Mouse (Mus musculus): ENCODE results near the gene Tmem156. TPM values are rescaled to one million over a fixed set of nuclear protein-coding genes. Genes with fewer than 3 reads are reported as not detected.

Tmem156 gene
- polyA plus RNA-seq, 1 experiment from 2014 or later: not detected

DNA sequence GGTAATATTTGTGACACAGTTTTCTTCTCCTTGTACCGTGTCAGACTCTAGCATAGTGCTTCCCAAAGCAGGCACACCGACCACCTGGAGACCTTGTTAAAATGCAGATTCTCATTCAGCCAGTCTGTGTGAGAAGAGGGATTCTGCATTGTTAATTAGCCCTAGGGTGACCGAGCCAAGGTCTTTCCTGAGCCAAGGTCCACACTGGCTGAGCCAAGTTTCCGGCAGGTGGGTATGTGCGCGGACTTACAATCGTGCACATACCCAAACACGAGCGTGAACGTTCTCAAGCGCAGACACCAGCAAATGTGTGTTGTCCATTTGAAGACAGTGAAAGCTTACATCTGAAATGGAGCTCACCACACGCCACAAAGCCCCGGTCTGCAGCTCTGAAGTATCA lies 55.3 kb downstream of the Tmem156 start:
- no peaks in the 10 kb centered on the region for H3K9me3 ChIP-seq (replicated peaks)
- peaks cover 14% of the 10 kb centered on the region for H3K4me1 ChIP-seq
- no peak overlapping the region for H3K4me3 ChIP-seq
- 85% methylated on average over 13 of the region's 13 CpGs for WGBS
- no peak overlapping the region for H3K27ac ChIP-seq
- peaks cover 3% of the 10 kb centered on the region; the same call in 1 of the 2 replicates for H3K36me3 ChIP-seq
- DNase-seq (ENCODE audit: low spot score): no peak
- H3K27me3 ChIP-seq (ENCODE audit: low read depth, poor library complexity, severe bottlenecking): no peaks in the 10 kb centered on the region

DNA sequence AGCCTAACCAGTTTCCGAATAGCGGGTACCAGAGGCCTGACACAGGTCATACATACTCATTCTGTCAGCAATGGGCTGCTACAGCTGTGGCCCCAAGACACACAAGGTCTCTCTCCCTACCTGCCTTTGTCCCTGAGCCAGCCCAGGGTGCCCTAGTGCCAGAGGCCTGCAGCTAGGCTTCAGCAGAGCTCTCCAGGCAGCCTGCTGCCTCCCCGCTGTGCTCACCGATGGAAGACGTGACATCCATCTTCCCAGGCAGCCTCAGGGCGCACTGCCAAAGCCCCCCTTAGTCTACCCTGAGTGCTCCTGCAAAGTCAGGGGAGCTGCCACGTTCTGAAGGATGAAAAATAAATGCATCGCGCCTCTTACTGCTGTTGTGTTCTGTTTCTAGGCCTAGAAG lies 63.9 kb downstream of the Tmem156 start:
- Histone ChIP-seq H3K9me3 (replicated peaks) (no peaks in the 10 kb centered on the region), H3K27ac (peak overlapping the region; percentile 56; the same call in 1 of the 2 replicates), H3K4me1 (peaks cover 10% of the 10 kb centered on the region; the same call in 1 of the 2 replicates), H3K4me3 (no peak overlapping the region), H3K36me3 (peaks cover 16% of the 10 kb centered on the region), H3K27me3 (ENCODE audit: low read depth, poor library complexity, severe bottlenecking) (no peaks in the 10 kb centered on the region)
- 49% methylated on average over 9 of the region's 9 CpGs for WGBS
- DNase-seq (ENCODE audit: low spot score): no peak

DNA sequence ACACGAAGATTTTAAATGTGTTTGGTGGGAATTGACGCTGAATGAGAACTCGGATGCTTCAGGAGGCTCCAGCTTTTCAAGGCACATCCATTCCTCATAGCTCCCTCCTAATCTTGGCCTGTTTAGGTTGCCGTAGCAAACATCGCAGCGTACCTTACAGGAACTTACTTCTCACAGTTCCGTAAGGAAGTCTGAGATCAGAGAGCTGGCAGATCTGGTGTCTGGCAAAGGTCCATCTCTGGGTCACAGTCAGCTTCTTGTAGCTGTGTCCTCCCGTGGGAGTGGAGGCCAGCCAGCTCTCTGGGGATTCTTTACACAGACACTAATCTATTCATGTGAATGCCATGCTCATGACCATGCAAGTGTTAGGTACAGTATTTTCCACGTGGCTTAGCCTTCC lies 65.2 kb downstream of the Tmem156 start:
- DNase-seq (ENCODE audit: low spot score): no peak
- WGBS: 83% methylated on average over 9 of the region's 9 CpGs
- peaks cover 26% of the 10 kb centered on the region for H3K36me3 ChIP-seq
- no peaks in the 10 kb centered on the region for H3K9me3 ChIP-seq (replicated peaks)
- H3K27me3 ChIP-seq (ENCODE audit: low read depth, poor library complexity, severe bottlenecking): no peaks in the 10 kb centered on the region
- H3K27ac ChIP-seq: no peak overlapping the region
- peaks cover 10% of the 10 kb centered on the region; the same call in 1 of the 2 replicates for H3K4me1 ChIP-seq
- no peak overlapping the region for H3K4me3 ChIP-seq

DNA sequence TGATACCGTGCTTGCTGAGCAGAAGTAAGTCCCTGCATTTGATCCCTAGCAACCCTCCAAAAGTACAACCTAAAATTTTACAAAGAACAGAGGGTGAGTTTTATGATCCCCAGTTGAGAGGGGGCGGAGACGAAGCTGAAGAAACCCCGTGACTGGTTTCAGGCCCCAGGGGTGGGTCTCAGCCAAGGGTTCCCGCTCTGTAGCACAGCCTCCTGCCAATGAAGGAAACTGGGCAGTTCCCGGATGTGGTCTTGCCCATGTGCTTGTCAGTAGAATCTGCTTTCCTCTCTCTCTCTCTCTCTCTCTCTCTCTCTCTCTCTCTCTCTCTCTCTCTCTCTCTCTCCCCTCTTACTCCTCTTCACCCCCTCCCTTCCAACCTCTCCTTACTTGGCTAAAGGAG lies 66.0 kb downstream of the Tmem156 start:
- Histone ChIP-seq H3K9me3 (replicated peaks) (no peaks in the 10 kb centered on the region), H3K4me1 (peaks cover 10% of the 10 kb centered on the region; the same call in 1 of the 2 replicates), H3K36me3 (peaks cover 24% of the 10 kb centered on the region), H3K27ac (no peak overlapping the region), H3K27me3 (ENCODE audit: low read depth, poor library complexity, severe bottlenecking) (no peaks in the 10 kb centered on the region), H3K4me3 (no peak overlapping the region)
- no peak for DNase-seq (ENCODE audit: low spot score)
- 46% methylated on average over 6 of the region's 6 CpGs for WGBS

DNA sequence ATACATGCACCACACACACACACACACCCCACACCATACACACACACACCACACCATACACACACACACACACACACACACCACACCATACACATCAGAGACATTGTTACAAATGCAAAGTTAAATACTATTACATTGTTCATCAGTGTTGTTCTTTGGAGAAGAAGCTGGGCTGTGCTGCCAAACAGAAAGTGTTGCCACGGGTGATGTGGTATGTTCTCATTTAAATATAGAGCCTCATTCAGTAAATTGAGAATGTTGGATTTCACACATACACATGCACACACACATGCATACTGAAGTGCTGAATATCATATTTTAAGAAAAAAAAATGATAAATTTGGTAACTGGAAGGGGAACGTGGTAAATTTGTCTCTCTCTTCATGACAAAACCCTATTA lies 67.3 kb downstream of the Tmem156 start:
- H3K4me1 ChIP-seq: peaks cover 13% of the 10 kb centered on the region
- no peaks in the 10 kb centered on the region for H3K27me3 ChIP-seq (ENCODE audit: low read depth, poor library complexity, severe bottlenecking)
- DNase-seq (ENCODE audit: low spot score): no peak
- no peaks in the 10 kb centered on the region for H3K9me3 ChIP-seq (replicated peaks)
- 91% methylated on average over 2 of the region's 2 CpGs for WGBS
- H3K4me3 ChIP-seq: no peak overlapping the region
- peaks cover 17% of the 10 kb centered on the region for H3K36me3 ChIP-seq
- H3K27ac ChIP-seq: no peak overlapping the region

DNA sequence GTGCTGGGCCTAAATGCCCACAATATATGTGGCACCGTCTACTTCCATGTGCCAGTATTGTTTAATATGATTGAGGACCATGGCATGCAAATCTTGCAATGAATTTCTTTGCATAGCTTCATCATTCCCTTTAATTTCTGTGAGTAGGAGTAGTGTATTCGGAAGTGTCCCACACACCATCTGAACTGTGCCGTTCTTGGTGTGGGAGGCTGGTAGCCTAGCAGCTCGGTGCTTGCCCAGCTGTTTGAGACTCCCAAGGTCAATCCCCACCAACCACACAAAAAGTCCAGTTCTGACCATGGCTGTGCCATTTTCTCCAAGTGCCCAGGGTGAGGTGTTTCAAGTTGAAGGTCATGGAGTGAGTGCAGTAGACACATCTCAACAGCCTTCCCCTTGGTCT lies 69.9 kb downstream of the Tmem156 start:
- peaks cover 17% of the 10 kb centered on the region for H3K36me3 ChIP-seq
- no peaks in the 10 kb centered on the region for H3K9me3 ChIP-seq (replicated peaks)
- 90% methylated on average over 4 of the region's 4 CpGs for WGBS
- H3K4me3 ChIP-seq: no peak overlapping the region
- peaks cover 9% of the 10 kb centered on the region; the same call in 1 of the 2 replicates for H3K4me1 ChIP-seq
- no peak for DNase-seq (ENCODE audit: low spot score)
- no peaks in the 10 kb centered on the region for H3K27me3 ChIP-seq (ENCODE audit: low read depth, poor library complexity, severe bottlenecking)
- no peak overlapping the region for H3K27ac ChIP-seq

DNA sequence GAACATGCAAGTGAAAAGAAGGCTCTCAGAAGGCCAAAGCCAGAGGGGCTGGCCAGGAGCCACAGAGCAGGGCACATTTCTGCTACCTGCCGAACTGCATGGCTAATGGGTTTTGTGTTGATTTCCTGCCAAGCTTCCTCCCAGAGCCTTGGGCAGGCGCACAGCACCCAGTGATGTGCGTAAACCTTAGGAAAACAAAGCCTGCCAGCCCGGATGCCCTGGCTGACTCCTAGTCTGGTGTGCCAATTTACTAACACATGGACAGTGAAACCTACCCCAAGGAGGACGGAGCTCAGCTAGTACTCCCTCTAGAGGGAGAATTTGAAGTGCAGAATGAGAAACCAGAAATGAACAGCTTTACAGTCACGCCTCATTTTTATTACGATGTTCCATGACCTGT lies 72.1 kb downstream of the Tmem156 start:
- 75% methylated on average over 7 of the region's 7 CpGs for WGBS

DNA sequence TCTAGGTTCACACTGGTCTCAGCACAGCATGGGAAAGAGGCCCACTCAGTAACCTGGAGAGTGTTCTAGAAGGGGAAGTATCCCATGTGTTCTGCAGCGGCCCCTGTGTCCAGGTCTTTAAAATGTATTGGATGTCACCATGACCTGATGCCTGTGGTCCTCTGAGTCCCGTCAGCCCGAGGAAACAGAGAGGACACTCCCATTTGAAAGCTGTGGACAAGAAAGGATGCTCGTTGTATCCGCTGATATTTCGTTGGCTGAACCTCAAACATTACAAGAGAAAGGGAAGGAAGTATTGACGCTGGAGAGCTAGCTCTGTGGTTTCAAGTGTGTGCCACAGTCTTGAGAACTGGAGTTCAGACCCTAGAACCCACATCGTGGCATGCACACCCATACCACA lies 72.8 kb downstream of the Tmem156 start:
- H3K4me3 ChIP-seq: no peak overlapping the region
- DNase-seq (ENCODE audit: low spot score): no peak
- no peaks in the 10 kb centered on the region for H3K27me3 ChIP-seq (ENCODE audit: low read depth, poor library complexity, severe bottlenecking)
- H3K36me3 ChIP-seq: peaks cover 19% of the 10 kb centered on the region
- no peak overlapping the region for H3K27ac ChIP-seq
- H3K4me1 ChIP-seq: peaks cover 3% of the 10 kb centered on the region; the same call in 1 of the 2 replicates
- 85% methylated on average over 8 of the region's 8 CpGs for WGBS
- H3K9me3 ChIP-seq (replicated peaks): no peaks in the 10 kb centered on the region

More for the DNA sequence above, 72.1 kb downstream of the Tmem156 start:
- no peak for DNase-seq (ENCODE audit: low spot score)
- peaks cover 19% of the 10 kb centered on the region for H3K36me3 ChIP-seq
- H3K9me3 ChIP-seq (replicated peaks): no peaks in the 10 kb centered on the region
- no peak overlapping the region for H3K27ac ChIP-seq
- H3K27me3 ChIP-seq (ENCODE audit: low read depth, poor library complexity, severe bottlenecking): no peaks in the 10 kb centered on the region
- H3K4me1 ChIP-seq: peaks cover 3% of the 10 kb centered on the region; the same call in 1 of the 2 replicates
- no peak overlapping the region for H3K4me3 ChIP-seq

DNA sequence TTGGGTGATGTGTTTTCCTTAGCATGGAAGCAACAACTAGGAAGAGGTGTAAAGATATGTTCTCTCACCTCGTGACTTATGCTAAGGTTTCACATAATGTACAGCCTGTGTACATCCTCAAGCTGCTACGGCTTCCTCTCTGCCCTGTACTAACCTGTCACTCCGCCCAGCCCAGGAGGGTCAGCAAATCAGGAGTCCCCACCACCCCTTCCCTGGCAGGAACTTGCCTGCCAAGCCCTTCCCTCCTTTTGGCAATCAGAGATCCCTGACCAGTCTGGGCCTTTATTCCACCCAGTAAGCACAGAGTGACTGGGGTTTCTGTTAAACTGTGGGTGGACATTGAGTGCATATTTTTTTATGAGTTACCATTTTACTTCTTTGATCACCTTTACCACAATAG lies 76.4 kb downstream of the Tmem156 start:
- WGBS: 88% methylated on average over 3 of the region's 3 CpGs
- Histone ChIP-seq H3K9me3 (replicated peaks) (no peaks in the 10 kb centered on the region; the same call in 1 of the 2 replicates), H3K27ac (no peak overlapping the region), H3K4me1 (peaks cover 23% of the 10 kb centered on the region), H3K36me3 (peaks cover 15% of the 10 kb centered on the region), H3K4me3 (no peak overlapping the region), H3K27me3 (ENCODE audit: low read depth, poor library complexity, severe bottlenecking) (no peaks in the 10 kb centered on the region)
- DNase-seq (ENCODE audit: low spot score): no peak

DNA sequence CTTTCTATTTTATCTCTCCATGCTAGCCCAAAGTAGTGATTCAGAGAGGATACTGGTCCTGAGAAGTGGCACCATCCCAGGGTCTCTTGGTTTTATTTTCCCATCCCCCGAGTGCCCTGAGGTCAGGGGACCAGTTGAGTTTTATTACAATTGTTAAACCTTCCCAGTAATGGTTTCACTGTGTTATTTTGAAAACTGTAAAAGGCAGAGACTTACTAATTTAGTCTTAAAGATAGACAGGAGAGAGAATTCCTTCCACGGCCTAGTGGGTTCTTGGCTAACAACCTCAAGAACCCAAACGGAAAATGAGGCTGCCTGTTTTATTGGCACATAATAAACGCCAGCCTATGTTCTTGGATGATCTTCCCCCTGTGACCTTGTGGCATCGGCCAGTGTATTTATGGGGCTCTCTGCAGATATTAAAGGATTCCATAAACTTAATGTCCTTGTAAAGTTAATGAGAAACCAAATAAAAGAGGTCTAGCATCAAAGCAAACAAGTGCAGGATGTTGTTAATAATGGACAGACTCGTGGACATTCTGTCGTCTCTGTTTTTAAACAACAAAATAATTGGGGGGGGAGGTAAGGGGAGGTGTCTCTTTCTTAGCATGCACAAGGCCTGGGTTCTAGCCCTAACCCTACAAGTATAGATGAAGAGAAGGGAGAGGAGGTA lies 79.9 kb downstream of the Tmem156 start:
- DNase-seq (ENCODE audit: low spot score): no peak
- Histone ChIP-seq H3K4me1 (peaks cover 25% of the 10 kb centered on the region), H3K27ac (no peak overlapping the region), H3K4me3 (no peak overlapping the region), H3K36me3 (peaks cover 33% of the 10 kb centered on the region), H3K27me3 (ENCODE audit: low read depth, poor library complexity, severe bottlenecking) (no peaks in the 10 kb centered on the region), H3K9me3 (replicated peaks) (peaks cover 4% of the 10 kb centered on the region; the same call in 1 of the 2 replicates)
- 31% methylated on average over 7 of the region's 7 CpGs for WGBS

DNA sequence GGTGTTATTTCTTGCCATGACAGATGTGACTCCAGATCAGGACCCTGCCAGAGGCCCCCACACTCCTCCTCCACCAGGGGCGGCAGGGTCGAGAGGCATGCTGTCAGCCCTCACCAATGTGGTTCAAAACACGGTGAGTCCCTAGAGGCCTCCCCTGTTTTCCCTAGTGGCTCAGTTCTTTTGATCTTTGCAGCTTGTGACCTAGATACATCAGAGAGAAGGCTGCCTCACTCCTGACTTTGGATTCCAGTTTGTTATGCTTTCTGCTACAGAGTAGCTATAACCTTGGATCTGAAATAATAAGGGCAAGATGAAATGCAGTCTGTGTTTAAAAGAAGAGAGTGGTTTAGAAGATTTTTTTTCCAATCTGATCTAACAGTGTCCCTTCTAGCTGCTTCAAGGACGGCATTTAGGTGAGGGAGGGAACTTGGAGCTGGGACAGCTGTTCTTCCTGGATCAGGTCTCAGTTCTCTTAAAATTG lies 85.9 kb downstream of the Tmem156 start:
- Histone ChIP-seq H3K27me3 (ENCODE audit: low read depth, poor library complexity, severe bottlenecking) (no peaks in the 10 kb centered on the region), H3K9me3 (replicated peaks) (peaks cover 4% of the 10 kb centered on the region; the same call in 1 of the 2 replicates), H3K4me3 (no peak overlapping the region), H3K4me1 (peaks cover 39% of the 10 kb centered on the region), H3K36me3 (peaks cover 24% of the 10 kb centered on the region), H3K27ac (0 out of 2 replicates have a peak overlapping the region, but pooled peaks have one; percentile 1)
- DNase-seq (ENCODE audit: low spot score): no peak
- WGBS: 27% methylated on average over 4 of the region's 4 CpGs

DNA sequence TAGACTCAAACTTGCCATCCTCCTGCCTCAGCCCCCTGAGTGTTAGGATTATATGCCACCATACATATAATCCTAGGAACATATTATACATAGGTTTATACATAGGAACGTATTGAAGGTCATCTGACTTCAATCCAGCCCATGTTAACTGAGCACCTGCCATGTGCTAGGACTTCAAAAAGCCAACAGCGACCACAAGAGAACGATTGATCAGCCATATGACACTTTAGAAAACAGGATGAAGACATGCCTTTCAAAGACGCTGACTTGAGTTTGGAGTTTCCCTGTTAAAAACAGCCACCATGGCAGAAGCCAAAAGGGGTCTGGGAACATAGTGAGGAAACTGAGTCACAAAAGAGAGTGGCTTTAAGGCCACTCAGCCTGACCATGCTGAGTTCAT lies 86.7 kb downstream of the Tmem156 start:
- DNase-seq (ENCODE audit: low spot score): no peak
- H3K4me1 ChIP-seq: peaks cover 39% of the 10 kb centered on the region
- H3K27me3 ChIP-seq (ENCODE audit: low read depth, poor library complexity, severe bottlenecking): no peaks in the 10 kb centered on the region
- no peak overlapping the region for H3K4me3 ChIP-seq
- 89% methylated on average over 4 of the region's 4 CpGs for WGBS
- no peak overlapping the region for H3K27ac ChIP-seq
- H3K36me3 ChIP-seq: peaks cover 16% of the 10 kb centered on the region
- H3K9me3 ChIP-seq (replicated peaks): peaks cover 4% of the 10 kb centered on the region; the same call in 1 of the 2 replicates

All from limb, embryonic 10.5 days (tissue).